Mouse (Mus musculus) forebrain, embryonic 14.5 days (tissue): Measurements from ENCODE around the gene Sap25. TPM values are rescaled to one million over a fixed set of nuclear protein-coding genes. Genes with fewer than 3 reads are reported as not detected.

ENCODE experiments used
- ATAC-seq: fragments of 200-750 bp; cut with Nextera tagmentation; 2 replicates; pipeline ENCODE4 v1.8.0; 2017; ENCODE audit warnings: mild to moderate bottlenecking, moderate library complexity
- DNase-seq: peaks from one replicate; pipeline ENCODE4 v3.0.0-alpha.2; 2015; ENCODE audit warnings: low spot score
- H3K27ac ChIP-seq: fragments of 300-500 bp; sonication (generic); 2 replicates; pipeline ENCODE4 v1.5.1; 2014; ENCODE audit warnings: low read depth, mild to moderate bottlenecking, control low read depth, low read length, moderate library complexity
- H3K27me3 ChIP-seq: fragments of 300-500 bp; sonication (generic); replicated peaks from 2 replicates; pipeline ENCODE4 v1.6.1; 2014; ENCODE audit warnings: low read length, control low read depth, mixed read lengths; ENCODE audit not compliant: control insufficient read depth, insufficient read depth
- H3K36me3 ChIP-seq: fragments of 300-500 bp; sonication (generic); 2 replicates; pipeline ENCODE4 v1.6.1; 2014; ENCODE audit warnings: low read length, control low read depth; ENCODE audit not compliant: control insufficient read depth, insufficient read depth
- H3K4me1 ChIP-seq: fragments of 300-500 bp; sonication (generic); 2 replicates; pipeline ENCODE4 v1.6.1; 2014; ENCODE audit warnings: antibody characterized with exemption, low read length, control low read depth; ENCODE audit not compliant: control insufficient read depth, insufficient read depth
- H3K4me2 ChIP-seq: fragments of 300-500 bp; sonication (generic); 2 replicates; pipeline ENCODE4 v1.6.1; 2014; ENCODE audit warnings: mild to moderate bottlenecking, control low read depth, low read length
- H3K4me3 ChIP-seq: fragments of 300-500 bp; sonication (generic); 2 replicates; pipeline ENCODE4 v1.5.1; 2014; ENCODE audit warnings: low read depth, low read length, control low read depth
- H3K9ac ChIP-seq: fragments of 300-500 bp; sonication (generic); 2 replicates; pipeline ENCODE4 v1.6.1; 2014; ENCODE audit warnings: mild to moderate bottlenecking, low read length, control low read depth, moderate library complexity
- H3K9me3 ChIP-seq: fragments of 300-500 bp; sonication (generic); replicated peaks from 2 replicates; pipeline ENCODE4 v1.6.1; 2016; ENCODE audit warnings: low read length, control low read depth, mixed read lengths; ENCODE audit not compliant: control insufficient read depth
- WGBS: fragments of 180-500 bp; shearing (Covaris S2); extraction: QIAGEN DNeasy Blood & Tissue Kit; methylation state at CpG from one replicate; pipeline ENCODE4 v1.1.7; 2014; 5-methylcytosine and 5-hydroxymethylcytosine counted together
- polyA plus RNA-seq: library from polyadenylated mRNA; unstranded; fragments of >200 nt; fragmentation: Nextera tagmentation; extraction: Ambion mirVana; gene quantifications from 2 replicates; pipeline ENCODE4 v1.2.1, GENCODE M21; 2014

Sap25 gene
- polyA plus RNA-seq, 1 experiment from 2014 or later, result 1.5 TPM

GRCm38 (mm10) chr5:137601365-137601729 lies 39.8 kb upstream of the Sap25 start:
- no peaks in the 10 kb centered on the region for H3K27me3 ChIP-seq
- under 1% methylated on average over 22 of the region's 22 CpGs for WGBS
- peaks cover 18% of the 10 kb centered on the region for H3K4me1 ChIP-seq
- no peaks in the 10 kb centered on the region for H3K36me3 ChIP-seq
- peak overlapping the region; percentile 95 for H3K4me2 ChIP-seq
- DNase-seq, result no peak
- ATAC-seq, result no peak
- peak overlapping the region; percentile 86; the same call in 1 of the 2 replicates for H3K9ac ChIP-seq
- no peaks in the 10 kb centered on the region for H3K9me3 ChIP-seq
- H3K27ac ChIP-seq, result no peak overlapping the region
- peak overlapping the region; percentile 74 for H3K4me3 ChIP-seq

- Histone ChIP-seq H3K4me3 (no peak overlapping the region), H3K27ac (no peak overlapping the region), H3K9me3 (no peaks in the 10 kb centered on the region), H3K4me2 (0 out of 2 replicates have a peak overlapping the region, but pooled peaks have one; percentile 4), H3K36me3 (no peaks in the 10 kb centered on the region), H3K4me1 (no peaks in the 10 kb centered on the region; the same call in 1 of the 2 replicates), H3K27me3 (0 out of 2 replicates have a peak, but pooled peaks cover 3% of the 10 kb centered on the region), H3K9ac (peak overlapping the region; percentile 4; the same call in 1 of the 2 replicates)
- ATAC-seq, result 0 out of 2 replicates have a peak, but pooled peaks have one; percentile 29
- 12% methylated on average over 25 of the region's 26 CpGs for WGBS
- DNase-seq, result no peak
Observed at GRCm38 (mm10) chr5:137607860-137608653, 33.1 kb upstream of the Sap25 start.

GRCm38 (mm10) chr5:137608654-137609190 lies 32.4 kb upstream of the Sap25 start:
- ATAC-seq, result no peak
- WGBS, result 18% methylated on average over 23 of the region's 23 CpGs
- 0 out of 2 replicates have a peak overlapping the region, but pooled peaks have one; percentile 4 for H3K4me2 ChIP-seq
- no peak overlapping the region for H3K27ac ChIP-seq
- H3K27me3 ChIP-seq, result 0 out of 2 replicates have a peak, but pooled peaks cover 3% of the 10 kb centered on the region
- no peaks in the 10 kb centered on the region for H3K9me3 ChIP-seq
- DNase-seq, result no peak
- H3K4me3 ChIP-seq, result no peak overlapping the region
- no peaks in the 10 kb centered on the region for H3K36me3 ChIP-seq
- no peak overlapping the region; the same call in 1 of the 2 replicates for H3K9ac ChIP-seq
- no peaks in the 10 kb centered on the region for H3K4me1 ChIP-seq

GRCm38 (mm10) chr5:137609292-137609691 lies 31.8 kb upstream of the Sap25 start:
- DNase-seq (no peak), ATAC-seq (no peak)
- Histone ChIP-seq H3K4me3 (no peak overlapping the region), H3K9ac (no peak overlapping the region), H3K27me3 (0 out of 2 replicates have a peak, but pooled peaks cover 3% of the 10 kb centered on the region), H3K36me3 (no peaks in the 10 kb centered on the region), H3K9me3 (no peaks in the 10 kb centered on the region), H3K4me1 (no peaks in the 10 kb centered on the region), H3K4me2 (no peak overlapping the region), H3K27ac (no peak overlapping the region)
- 56% methylated on average over 3 of the region's 3 CpGs for WGBS

- H3K27me3 ChIP-seq, result 0 out of 2 replicates have a peak, but pooled peaks cover 3% of the 10 kb centered on the region
- no peaks in the 10 kb centered on the region for H3K9me3 ChIP-seq
- DNase-seq, result no peak
- no peaks in the 10 kb centered on the region for H3K36me3 ChIP-seq
- no peak overlapping the region for H3K9ac ChIP-seq
- H3K27ac ChIP-seq, result no peak overlapping the region
- no peak for ATAC-seq
- no peaks in the 10 kb centered on the region for H3K4me1 ChIP-seq
- H3K4me3 ChIP-seq, result no peak overlapping the region
- 77% methylated on average over 4 of the region's 4 CpGs for WGBS
- H3K4me2 ChIP-seq, result no peak overlapping the region; the same call in 1 of the 2 replicates
Observed at GRCm38 (mm10) chr5:137610056-137610455, 31.1 kb upstream of the Sap25 start.

- no peaks in the 10 kb centered on the region for H3K4me1 ChIP-seq
- no peak overlapping the region; the same call in 1 of the 2 replicates for H3K27ac ChIP-seq
- no peaks in the 10 kb centered on the region for H3K9me3 ChIP-seq
- 0 out of 2 replicates have a peak, but pooled peaks cover 3% of the 10 kb centered on the region for H3K27me3 ChIP-seq
- 13% methylated on average over 12 of the region's 12 CpGs for WGBS
- no peaks in the 10 kb centered on the region for H3K36me3 ChIP-seq
- ATAC-seq (no peak), DNase-seq (no peak)
- H3K4me2 ChIP-seq, result no peak overlapping the region; the same call in 1 of the 2 replicates
- no peak overlapping the region for H3K4me3 ChIP-seq
- H3K9ac ChIP-seq, result no peak overlapping the region
Observed at GRCm38 (mm10) chr5:137610548-137611244, 30.4 kb upstream of the Sap25 start.

GRCm38 (mm10) chr5:137611245-137611602 lies 29.9 kb upstream of the Sap25 start:
- Histone ChIP-seq H3K4me2 (no peak overlapping the region), H3K36me3 (no peaks in the 10 kb centered on the region), H3K9ac (no peak overlapping the region), H3K9me3 (no peaks in the 10 kb centered on the region), H3K27me3 (0 out of 2 replicates have a peak, but pooled peaks cover 3% of the 10 kb centered on the region), H3K4me3 (no peak overlapping the region), H3K4me1 (no peaks in the 10 kb centered on the region), H3K27ac (no peak overlapping the region; the same call in 1 of the 2 replicates)
- no peak for ATAC-seq
- WGBS, result 51% methylated on average over 6 of the region's 6 CpGs
- no peak for DNase-seq

- 64% methylated on average over 5 of the region's 5 CpGs for WGBS
- no peaks in the 10 kb centered on the region for H3K9me3 ChIP-seq
- ATAC-seq (no peak), DNase-seq (no peak)
- no peak overlapping the region for H3K4me2 ChIP-seq
- H3K4me3 ChIP-seq, result no peak overlapping the region
- H3K27me3 ChIP-seq, result 0 out of 2 replicates have a peak, but pooled peaks cover 3% of the 10 kb centered on the region
- no peaks in the 10 kb centered on the region for H3K36me3 ChIP-seq
- no peak overlapping the region for H3K9ac ChIP-seq
- no peaks in the 10 kb centered on the region for H3K4me1 ChIP-seq
- no peak overlapping the region for H3K27ac ChIP-seq
Observed at GRCm38 (mm10) chr5:137613076-137613475, 28.1 kb upstream of the Sap25 start.
